Mouse (Mus musculus) adrenal gland, adult 10 weeks (tissue): ENCODE data around the gene Ap3b2. TPM values are rescaled to one million over a fixed set of nuclear protein-coding genes. Genes with fewer than 3 reads are reported as not detected.

Experiments
- polyA plus RNA-seq: library from polyadenylated mRNA; stranded (reverse); fragments of 350-450 nt; fragmentation: Illumina TruSeq; extraction: RNeasy Lipid Tissue Mini Kit (QIAGEN cat#74804); gene quantifications from one replicate; pipeline ENCODE4 v1.2.3, GENCODE M21; 2014; ENCODE audit warnings: low read depth, low replicate concordance

The Ap3b2 gene
- polyA plus RNA-seq, result 1.9 TPM

GRCm38 (mm10) chr7:81493331-81494021 is at the start of gene Ap3b2:
Ap3b2 (minus strand) TSS chr7:81493925.

GRCm38 (mm10) chr7:81498181-81498580 is 4.5 kb upstream of the Ap3b2 start, which contains the start of gene BC048679:
BC048679 (minus strand) TSS chr7:81498281.

DNA sequence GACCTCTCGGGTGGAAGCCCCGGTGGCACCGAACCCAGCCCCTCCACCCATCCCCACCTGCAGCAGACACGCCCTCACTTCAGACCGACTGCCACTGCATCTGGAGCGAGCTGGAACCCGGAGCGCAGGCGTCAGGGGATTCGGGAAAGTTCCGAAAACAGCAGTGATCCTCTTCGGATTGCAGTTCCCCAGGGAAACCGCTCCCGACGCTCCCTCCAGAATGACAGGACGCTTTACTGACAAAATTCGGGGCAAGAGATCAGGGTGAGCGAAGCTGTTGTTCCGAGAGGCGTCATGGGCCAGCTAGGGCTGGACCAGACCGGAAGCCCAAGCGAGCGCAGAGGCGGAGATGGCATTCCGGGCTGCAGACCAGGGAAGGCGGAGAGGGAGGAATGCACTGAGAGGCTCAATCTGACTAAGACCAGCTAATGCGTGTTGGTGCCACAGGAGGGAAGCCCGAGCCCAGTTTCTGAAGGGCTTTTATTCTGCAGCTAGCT is 38.5 kb downstream of the Ap3b2 start, which contains the start of gene Cpeb1:
Gene Cpeb1 (minus strand): TSS at position 311 of the 497 bp plus-strand sequence.

Other genes starting within 250 kb of the Ap3b2 start
- 196 TPM for gene Rps17, start 148.7 kb downstream of the Ap3b2 start, polyA plus RNA-seq
- gene Cpeb1, start 38.5 kb downstream of the Ap3b2 start, polyA plus RNA-seq, result 43.9 TPM
- gene BC048679, start 4.4 kb upstream of the Ap3b2 start, polyA plus RNA-seq, result not detected
- gene Fsd2, start 73.0 kb upstream of the Ap3b2 start, polyA plus RNA-seq, result 1.2 TPM
- gene Whamm, start 77.3 kb upstream of the Ap3b2 start, polyA plus RNA-seq, result 12.7 TPM
- 1.2 TPM for gene Homer2, start 213.6 kb upstream of the Ap3b2 start, polyA plus RNA-seq